Mouse (Mus musculus): ENCODE measurements around the gene Fgfr2. TPM values are rescaled to one million over a fixed set of nuclear protein-coding genes. Genes with fewer than 3 reads are reported as not detected.

The Fgfr2 gene
- polyA plus RNA-seq, 1 experiment from 2014 or later = 11.2 TPM

DNA sequence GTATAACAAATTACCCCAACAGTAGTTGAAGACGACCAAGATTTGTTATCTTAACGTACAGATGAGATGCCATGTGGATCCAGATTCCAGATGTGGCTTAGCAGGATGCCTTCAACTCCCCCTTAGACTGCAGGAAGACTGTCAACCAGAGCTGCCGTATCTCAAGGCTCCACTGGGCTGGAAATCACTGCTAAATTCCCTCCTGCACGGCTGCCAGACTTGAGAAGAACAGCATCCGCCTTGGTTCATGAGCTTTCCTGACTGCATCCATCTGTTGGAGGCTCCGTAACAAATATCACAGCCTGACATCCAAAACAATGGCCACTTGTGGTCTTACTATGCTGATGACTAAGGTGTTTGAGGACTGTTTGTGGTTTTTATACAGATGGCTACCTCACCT lies 635.8 kb downstream of the Fgfr2 start:
- H3K9me3 ChIP-seq (ENCODE audit: low read length) = no peaks in the 10 kb centered on the region
- no peak overlapping the region for H3K27ac ChIP-seq (ENCODE audit: low read depth)
- TF ChIP-seq CTCF (IDR thresholded peaks at IDR 0.05; ENCODE audit: low read depth) (no peak), EP300 (IDR thresholded peaks at IDR 0.05; ENCODE audit: low read depth) (no peak)
- DNase-seq (no peak), ATAC-seq (no peak)
- H3K27me3 ChIP-seq (ENCODE audit: insufficient read depth, low read length) = no peaks in the 10 kb centered on the region
- H3K4me2 ChIP-seq (ENCODE audit: low read depth, low read length) = no peak overlapping the region
- WGBS (ENCODE audit: insufficient replicate concordance) = 54% methylated on average over 6 of the region's 6 CpGs
- H3K4me1 ChIP-seq (ENCODE audit: insufficient read depth) = no peaks in the 10 kb centered on the region
- H3K36me3 ChIP-seq (replicated peaks; ENCODE audit: insufficient read depth, low read length) = no peaks in the 10 kb centered on the region
- H3K4me3 ChIP-seq (ENCODE audit: low read depth, low read length) = no peak overlapping the region
- H3K9ac ChIP-seq (replicated peaks) = no peak overlapping the region

DNA sequence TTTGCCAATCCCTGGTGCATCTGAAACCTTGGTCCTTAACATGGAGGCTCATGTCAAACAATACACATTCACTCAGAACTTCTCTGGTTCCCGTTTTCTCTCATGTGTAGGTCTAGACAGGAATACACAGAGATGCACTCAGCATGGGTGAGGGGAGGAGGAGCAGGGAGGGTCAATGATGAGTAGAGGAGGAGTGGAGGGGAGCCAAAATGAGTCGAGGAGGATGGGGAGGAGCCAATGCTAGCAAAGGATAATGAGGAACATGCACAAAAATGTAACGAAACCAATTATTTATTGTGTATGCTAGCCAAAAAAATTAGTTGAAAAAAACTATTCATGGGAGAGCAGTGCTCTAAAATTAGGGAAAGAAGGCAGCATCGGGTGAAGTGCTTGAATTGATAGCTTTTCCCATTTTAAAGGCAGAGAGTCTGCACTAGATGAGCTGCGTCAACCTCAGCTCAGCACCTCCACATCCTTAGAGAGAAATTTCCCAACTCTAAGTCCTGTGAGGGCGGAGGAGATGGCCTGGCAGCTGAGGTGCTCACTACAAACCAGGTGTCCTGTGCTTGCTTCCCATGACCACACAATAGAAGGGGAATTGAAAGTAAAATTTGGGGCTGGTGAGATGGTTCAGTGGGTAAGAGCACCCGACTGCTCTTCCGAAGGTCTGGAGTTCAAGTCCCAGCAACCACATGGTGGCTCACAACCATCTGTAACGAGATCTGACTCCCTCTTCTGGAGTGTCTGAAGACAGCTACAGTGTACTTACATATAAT lies 636.6 kb downstream of the Fgfr2 start:
- 68% methylated on average over 9 of the region's 9 CpGs for WGBS (ENCODE audit: insufficient replicate concordance)
- ATAC-seq (no peak), DNase-seq (no peak)
- no peak for TF ChIP-seq EP300 (IDR thresholded peaks at IDR 0.05; ENCODE audit: low read depth)
- no peak for TF ChIP-seq CTCF (IDR thresholded peaks at IDR 0.05; ENCODE audit: low read depth)
- Histone ChIP-seq H3K9me3 (ENCODE audit: low read length) (no peaks in the 10 kb centered on the region), H3K4me1 (ENCODE audit: insufficient read depth) (no peaks in the 10 kb centered on the region), H3K4me2 (ENCODE audit: low read depth, low read length) (no peak overlapping the region), H3K36me3 (replicated peaks; ENCODE audit: insufficient read depth, low read length) (no peaks in the 10 kb centered on the region), H3K27me3 (ENCODE audit: insufficient read depth, low read length) (no peaks in the 10 kb centered on the region), H3K27ac (ENCODE audit: low read depth) (no peak overlapping the region), H3K9ac (replicated peaks) (no peak overlapping the region), H3K4me3 (ENCODE audit: low read depth, low read length) (no peak overlapping the region)

DNA sequence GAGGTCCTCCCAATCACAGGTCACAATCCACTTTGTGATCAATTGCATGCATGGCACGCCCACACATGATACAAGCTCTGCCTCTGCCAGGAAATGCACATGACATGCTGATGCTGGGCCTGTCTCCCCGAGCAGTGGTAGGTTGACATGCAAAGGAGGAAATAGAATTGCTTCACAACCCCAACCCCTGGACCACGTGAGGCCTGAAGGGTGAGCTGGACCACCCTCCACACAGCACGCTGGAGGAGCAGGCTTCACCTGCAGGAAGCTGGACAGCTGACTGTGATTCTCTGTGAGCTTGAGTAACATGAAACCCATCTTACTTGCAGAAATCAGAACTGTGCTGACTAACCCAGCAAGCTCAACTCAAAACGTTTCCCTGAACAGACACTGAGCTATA lies 638.7 kb downstream of the Fgfr2 start:
- no peak for ATAC-seq
- Histone ChIP-seq H3K27ac (ENCODE audit: low read depth) (no peak overlapping the region), H3K27me3 (ENCODE audit: insufficient read depth, low read length) (no peaks in the 10 kb centered on the region), H3K4me2 (ENCODE audit: low read depth, low read length) (no peak overlapping the region), H3K9me3 (ENCODE audit: low read length) (no peaks in the 10 kb centered on the region), H3K4me3 (ENCODE audit: low read depth, low read length) (no peak overlapping the region), H3K9ac (replicated peaks) (no peak overlapping the region), H3K4me1 (ENCODE audit: insufficient read depth) (no peaks in the 10 kb centered on the region), H3K36me3 (replicated peaks; ENCODE audit: insufficient read depth, low read length) (no peaks in the 10 kb centered on the region)
- 32% methylated on average over 5 of the region's 5 CpGs for WGBS (ENCODE audit: insufficient replicate concordance)
- TF ChIP-seq EP300 (IDR thresholded peaks at IDR 0.05; ENCODE audit: low read depth) (no peak), CTCF (IDR thresholded peaks at IDR 0.05; ENCODE audit: low read depth) (no peak)
- no peak for DNase-seq

DNA sequence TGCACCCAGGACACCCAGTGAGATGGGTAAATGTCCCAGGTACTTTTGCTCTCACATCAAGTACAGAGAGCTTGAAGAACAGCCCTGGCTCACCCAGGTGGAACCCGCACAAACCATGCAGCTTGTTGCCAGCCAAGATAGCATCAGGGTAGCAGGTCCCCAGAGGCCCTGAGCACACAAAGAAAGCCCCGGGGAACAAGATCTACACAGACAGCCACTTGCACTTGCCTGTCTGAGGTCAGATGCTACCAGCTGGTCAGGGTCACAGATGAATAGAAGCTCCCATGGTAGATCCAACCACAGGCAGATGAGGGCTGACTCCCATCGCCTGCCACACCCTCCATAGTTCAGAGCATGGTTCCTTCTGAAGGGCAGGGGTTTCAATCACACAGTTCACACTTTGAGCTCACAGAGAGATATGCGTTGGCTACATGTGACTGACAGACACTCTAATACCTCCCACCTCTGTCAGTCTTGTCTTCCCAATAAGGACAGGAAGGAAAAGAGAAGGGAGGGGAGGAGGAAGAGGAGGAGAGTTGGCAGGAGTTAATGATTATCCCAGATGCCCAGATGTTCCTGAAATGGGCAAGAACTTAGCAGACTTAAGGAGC lies 642.3 kb downstream of the Fgfr2 start:
- H3K9me3 ChIP-seq (ENCODE audit: low read length) = no peaks in the 10 kb centered on the region
- 37% methylated on average over 4 of the region's 4 CpGs for WGBS (ENCODE audit: insufficient replicate concordance)
- no peaks in the 10 kb centered on the region for H3K27me3 ChIP-seq (ENCODE audit: insufficient read depth, low read length)
- H3K9ac ChIP-seq (replicated peaks) = no peak overlapping the region
- H3K4me1 ChIP-seq (ENCODE audit: insufficient read depth) = no peaks in the 10 kb centered on the region
- DNase-seq (peak; percentile 46), ATAC-seq (peak; percentile 23; the same call in 1 of the 2 replicates)
- H3K4me3 ChIP-seq (ENCODE audit: low read depth, low read length) = no peak overlapping the region
- H3K36me3 ChIP-seq (replicated peaks; ENCODE audit: insufficient read depth, low read length) = no peaks in the 10 kb centered on the region
- no peak for TF ChIP-seq EP300 (IDR thresholded peaks at IDR 0.05; ENCODE audit: low read depth)
- no peak for TF ChIP-seq CTCF (IDR thresholded peaks at IDR 0.05; ENCODE audit: low read depth)
- no peak overlapping the region for H3K27ac ChIP-seq (ENCODE audit: low read depth)
- no peak overlapping the region for H3K4me2 ChIP-seq (ENCODE audit: low read depth, low read length)

DNA sequence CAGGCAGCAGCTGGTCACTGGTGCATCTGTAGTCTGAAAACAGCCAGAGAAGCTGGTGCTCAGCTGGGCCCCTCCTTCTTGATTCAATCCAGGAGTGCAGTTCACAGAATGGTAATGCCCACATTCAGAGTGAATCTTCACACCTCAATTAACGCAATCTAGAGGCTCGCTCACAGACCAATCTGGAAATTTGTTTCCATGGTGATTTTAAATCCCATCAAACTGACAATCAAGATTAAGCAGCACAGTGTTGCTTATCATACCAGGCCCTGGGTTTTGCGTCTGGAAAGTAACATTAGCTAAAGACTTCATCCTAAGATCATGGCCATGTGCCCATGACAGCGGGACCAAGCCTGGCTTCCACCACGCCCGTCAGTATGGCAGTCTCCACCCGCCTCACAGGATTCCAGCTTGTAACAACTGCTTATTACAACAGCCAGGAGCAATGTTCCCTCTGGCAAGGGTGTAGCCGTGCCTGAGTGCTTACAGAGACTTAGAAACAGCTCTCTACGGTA lies 644.8 kb downstream of the Fgfr2 start:
- WGBS (ENCODE audit: insufficient replicate concordance) = 79% methylated on average over 9 of the region's 9 CpGs
- no peak overlapping the region for H3K4me3 ChIP-seq (ENCODE audit: low read depth, low read length)
- H3K9ac ChIP-seq (replicated peaks) = no peak overlapping the region
- DNase-seq = no peak
- TF ChIP-seq CTCF (IDR thresholded peaks at IDR 0.05; ENCODE audit: low read depth) (no peak), EP300 (IDR thresholded peaks at IDR 0.05; ENCODE audit: low read depth) (no peak)
- no peak overlapping the region for H3K4me2 ChIP-seq (ENCODE audit: low read depth, low read length)
- no peaks in the 10 kb centered on the region for H3K9me3 ChIP-seq (ENCODE audit: low read length)
- H3K36me3 ChIP-seq (replicated peaks; ENCODE audit: insufficient read depth, low read length) = no peaks in the 10 kb centered on the region
- no peaks in the 10 kb centered on the region for H3K4me1 ChIP-seq (ENCODE audit: insufficient read depth)
- ATAC-seq = no peak
- H3K27me3 ChIP-seq (ENCODE audit: insufficient read depth, low read length) = no peaks in the 10 kb centered on the region
- H3K27ac ChIP-seq (ENCODE audit: low read depth) = no peak overlapping the region

DNA sequence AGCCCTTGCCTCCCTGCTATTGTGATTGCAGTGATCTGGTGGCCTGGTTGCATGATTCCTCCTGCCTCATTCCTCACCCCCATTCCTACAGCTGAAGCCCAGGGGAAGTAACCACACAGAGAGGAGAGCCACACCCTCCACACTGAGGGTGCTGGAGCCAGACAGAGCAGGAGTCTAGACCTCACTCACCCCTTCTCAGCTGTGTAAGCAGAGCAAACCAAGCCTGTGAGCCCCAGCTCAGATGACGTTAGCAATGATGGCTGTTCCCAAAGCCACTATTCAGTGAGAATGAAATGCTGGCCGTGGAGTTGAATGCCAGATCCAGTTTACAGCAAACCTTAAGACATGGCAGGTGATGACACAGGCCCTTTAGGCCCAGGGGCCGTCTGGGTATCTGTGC lies 645.4 kb downstream of the Fgfr2 start:
- Histone ChIP-seq H3K4me3 (ENCODE audit: low read depth, low read length) (no peak overlapping the region), H3K9ac (replicated peaks) (no peak overlapping the region), H3K4me1 (ENCODE audit: insufficient read depth) (no peaks in the 10 kb centered on the region), H3K9me3 (ENCODE audit: low read length) (no peaks in the 10 kb centered on the region), H3K27ac (ENCODE audit: low read depth) (no peak overlapping the region), H3K27me3 (ENCODE audit: insufficient read depth, low read length) (no peaks in the 10 kb centered on the region), H3K36me3 (replicated peaks; ENCODE audit: insufficient read depth, low read length) (no peaks in the 10 kb centered on the region), H3K4me2 (ENCODE audit: low read depth, low read length) (no peak overlapping the region)
- no peak for ATAC-seq
- TF ChIP-seq EP300 (IDR thresholded peaks at IDR 0.05; ENCODE audit: low read depth) (no peak), CTCF (IDR thresholded peaks at IDR 0.05; ENCODE audit: low read depth) (no peak)
- 72% methylated on average over 3 of the region's 3 CpGs for WGBS (ENCODE audit: insufficient replicate concordance)
- no peak for DNase-seq

Data from liver, postnatal 0 days (tissue).